Mouse (Mus musculus) heart, embryonic 11.5 days (tissue): ENCODE results near the gene Zfp618. TPM values are rescaled to one million over a fixed set of nuclear protein-coding genes. Genes with fewer than 3 reads are reported as not detected.

Experiments used
- ATAC-seq: fragments of 200-750 bp; cut with Nextera tagmentation; replicated peaks from 2 replicates; pipeline ENCODE4 v1.8.0; 2017; ENCODE audit warnings: moderate library complexity; ENCODE audit not compliant: insufficient number of reproducible peaks, low FRiP score, low TSS enrichment
- H3K27ac ChIP-seq: fragments of 300-500 bp; sonication (generic); 2 replicates; pipeline ENCODE4 v1.5.1; 2014; ENCODE audit warnings: mild to moderate bottlenecking, low read depth, low read length
- H3K27me3 ChIP-seq: fragments of 300-500 bp; sonication (generic); 2 replicates; pipeline ENCODE4 v1.6.1; 2014; ENCODE audit warnings: mild to moderate bottlenecking, low read length, mixed read lengths; ENCODE audit not compliant: control insufficient read depth, insufficient read depth
- H3K36me3 ChIP-seq: fragments of 300-500 bp; sonication (generic); 2 replicates; pipeline ENCODE4 v1.6.1; 2014; ENCODE audit warnings: mild to moderate bottlenecking, low read length, moderate library complexity, mixed read lengths; ENCODE audit not compliant: control insufficient read depth, insufficient read depth
- H3K4me1 ChIP-seq: fragments of 300-500 bp; sonication (generic); 2 replicates; pipeline ENCODE4 v1.6.1; 2014; ENCODE audit warnings: low read length; ENCODE audit not compliant: control insufficient read depth, insufficient read depth
- H3K4me2 ChIP-seq: fragments of 300-500 bp; sonication (generic); 2 replicates; pipeline ENCODE4 v1.6.1; 2014; ENCODE audit warnings: mild to moderate bottlenecking, moderate library complexity
- H3K4me3 ChIP-seq: fragments of 300-500 bp; sonication (generic); 2 replicates; pipeline ENCODE4 v1.5.1; 2014; ENCODE audit warnings: low read depth, low read length
- H3K9ac ChIP-seq: fragments of 300-500 bp; sonication (generic); 2 replicates; pipeline ENCODE4 v1.6.1; 2014; ENCODE audit warnings: mild to moderate bottlenecking, low read depth, low read length, moderate library complexity
- H3K9me3 ChIP-seq: fragments of 300-500 bp; sonication (generic); replicated peaks from 2 replicates; pipeline ENCODE4 v1.6.1; 2016; ENCODE audit warnings: low read length; ENCODE audit not compliant: control insufficient read depth
- WGBS: fragments of 180-500 bp; shearing (Covaris S2); extraction: QIAGEN DNeasy Blood & Tissue Kit; methylation state at CpG from one replicate; pipeline ENCODE4 v1.1.7; 2014; ENCODE audit not compliant: insufficient replicate concordance; 5-methylcytosine and 5-hydroxymethylcytosine counted together
- polyA plus RNA-seq: library from polyadenylated mRNA; unstranded; fragments of >200 nt; fragmentation: Nextera tagmentation; extraction: Ambion mirVana; gene quantifications from 2 replicates; pipeline ENCODE4 v1.2.1, GENCODE M21; 2014

Gene Zfp618
- polyA plus RNA-seq, 1 experiment from 2014 or later, result 11.6 TPM

GRCm38 (mm10) chr4:63004519-63004918 is 39.1 kb downstream of the Zfp618 start:
- no peaks in the 10 kb centered on the region for H3K36me3 ChIP-seq
- no peaks in the 10 kb centered on the region for H3K9me3 ChIP-seq
- WGBS, result 84% methylated on average over 11 of the region's 11 CpGs
- H3K9ac ChIP-seq, result no peak overlapping the region
- no peak overlapping the region for H3K4me3 ChIP-seq
- no peak overlapping the region for H3K27ac ChIP-seq
- no peaks in the 10 kb centered on the region for H3K27me3 ChIP-seq
- no peak overlapping the region for H3K4me2 ChIP-seq
- H3K4me1 ChIP-seq, result peaks cover 31% of the 10 kb centered on the region
- ATAC-seq, result no peak

- 71% methylated on average over 10 of the region's 10 CpGs for WGBS
- no peak overlapping the region for H3K4me3 ChIP-seq
- ATAC-seq, result no peak
- H3K9ac ChIP-seq, result no peak overlapping the region
- H3K4me2 ChIP-seq, result no peak overlapping the region; the same call in 1 of the 2 replicates
- no peaks in the 10 kb centered on the region for H3K27me3 ChIP-seq
- H3K36me3 ChIP-seq, result no peaks in the 10 kb centered on the region
- H3K27ac ChIP-seq, result peak overlapping the region; percentile 42
- H3K9me3 ChIP-seq, result no peaks in the 10 kb centered on the region
- H3K4me1 ChIP-seq, result peaks cover 20% of the 10 kb centered on the region
Observed at GRCm38 (mm10) chr4:63005446-63006185, 40.2 kb downstream of the Zfp618 start.

GRCm38 (mm10) chr4:63006198-63007155 is 41.1 kb downstream of the Zfp618 start:
- no peaks in the 10 kb centered on the region for H3K27me3 ChIP-seq
- no peak overlapping the region; the same call in 1 of the 2 replicates for H3K4me2 ChIP-seq
- H3K4me1 ChIP-seq, result peaks cover 16% of the 10 kb centered on the region
- no peaks in the 10 kb centered on the region for H3K36me3 ChIP-seq
- WGBS, result 77% methylated on average over 7 of the region's 7 CpGs
- H3K4me3 ChIP-seq, result no peak overlapping the region
- no peak for ATAC-seq
- no peak overlapping the region for H3K9ac ChIP-seq
- H3K27ac ChIP-seq, result peak overlapping the region; percentile 42
- H3K9me3 ChIP-seq, result no peaks in the 10 kb centered on the region

- Histone ChIP-seq H3K36me3 (no peaks in the 10 kb centered on the region), H3K4me3 (no peak overlapping the region), H3K27me3 (no peaks in the 10 kb centered on the region), H3K9me3 (no peaks in the 10 kb centered on the region), H3K4me1 (peaks cover 16% of the 10 kb centered on the region), H3K9ac (no peak overlapping the region), H3K27ac (no peak overlapping the region), H3K4me2 (no peak overlapping the region)
- 89% methylated on average over 9 of the region's 9 CpGs for WGBS
- ATAC-seq, result no peak
Observed at GRCm38 (mm10) chr4:63008206-63008605, 42.8 kb downstream of the Zfp618 start.

GRCm38 (mm10) chr4:63008822-63009221 is 43.4 kb downstream of the Zfp618 start:
- Histone ChIP-seq H3K4me3 (no peak overlapping the region), H3K36me3 (no peaks in the 10 kb centered on the region), H3K9ac (no peak overlapping the region), H3K27ac (no peak overlapping the region), H3K9me3 (no peaks in the 10 kb centered on the region), H3K27me3 (no peaks in the 10 kb centered on the region), H3K4me2 (no peak overlapping the region), H3K4me1 (peaks cover 16% of the 10 kb centered on the region)
- no peak for ATAC-seq
- WGBS, result 83% methylated on average over 3 of the region's 3 CpGs

- Histone ChIP-seq H3K27me3 (no peaks in the 10 kb centered on the region), H3K4me1 (peaks cover 16% of the 10 kb centered on the region), H3K4me2 (no peak overlapping the region), H3K9ac (no peak overlapping the region), H3K4me3 (no peak overlapping the region), H3K36me3 (no peaks in the 10 kb centered on the region), H3K9me3 (no peaks in the 10 kb centered on the region), H3K27ac (no peak overlapping the region)
- WGBS, result 91% methylated on average over 1 of the region's 1 CpGs
- ATAC-seq, result no peak
Observed at GRCm38 (mm10) chr4:63009821-63010220, 44.4 kb downstream of the Zfp618 start.

- Histone ChIP-seq H3K4me1 (peaks cover 16% of the 10 kb centered on the region), H3K4me2 (no peak overlapping the region), H3K27ac (no peak overlapping the region), H3K9me3 (no peaks in the 10 kb centered on the region), H3K36me3 (no peaks in the 10 kb centered on the region), H3K4me3 (no peak overlapping the region), H3K9ac (no peak overlapping the region), H3K27me3 (no peaks in the 10 kb centered on the region)
- 91% methylated on average over 4 of the region's 4 CpGs for WGBS
- no peak for ATAC-seq
Observed at GRCm38 (mm10) chr4:63010226-63010625, 44.9 kb downstream of the Zfp618 start.

GRCm38 (mm10) chr4:63018616-63019015 is 53.2 kb downstream of the Zfp618 start:
- no peak for ATAC-seq
- Histone ChIP-seq H3K36me3 (no peaks in the 10 kb centered on the region), H3K4me2 (no peak overlapping the region), H3K4me3 (no peak overlapping the region), H3K9me3 (no peaks in the 10 kb centered on the region), H3K4me1 (no peaks in the 10 kb centered on the region), H3K27ac (no peak overlapping the region), H3K9ac (no peak overlapping the region), H3K27me3 (no peaks in the 10 kb centered on the region)
- WGBS, result 86% methylated on average over 10 of the region's 10 CpGs
